Mouse (Mus musculus): ENCODE measurements around the gene Mrc2. TPM values are rescaled to one million over a fixed set of nuclear protein-coding genes. Genes with fewer than 3 reads are reported as not detected.

The Mrc2 gene
- polyA plus RNA-seq, 1 experiment from 2014 or later: 2.8 TPM

DNA sequence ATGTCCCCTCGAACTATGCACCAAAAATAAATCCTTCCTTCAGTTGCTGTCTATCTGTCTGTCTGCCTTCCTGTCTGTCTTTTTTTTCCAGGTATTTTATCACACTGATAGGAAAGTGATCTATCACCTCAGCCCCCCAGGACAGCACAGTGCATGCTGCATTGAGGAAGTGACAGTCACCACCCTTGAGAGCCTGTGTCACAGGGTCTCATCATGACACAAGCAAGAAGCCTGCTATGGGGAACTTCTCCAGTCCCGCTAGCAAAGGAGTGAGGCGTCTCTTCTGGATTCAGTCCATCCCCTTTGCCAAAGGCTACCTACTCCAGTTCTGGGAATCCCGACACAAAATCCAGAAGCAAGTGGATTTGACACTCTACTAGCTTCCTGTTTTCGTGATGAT lies 76.4 kb downstream of the Mrc2 start:
- H3K36me3 ChIP-seq: no peaks in the 10 kb centered on the region
- H3K9me3 ChIP-seq (replicated peaks): no peaks in the 10 kb centered on the region
- no peak overlapping the region for H3K9ac ChIP-seq
- H3K27ac ChIP-seq: peak overlapping the region; percentile 36
- H3K4me2 ChIP-seq: no peak overlapping the region
- WGBS (ENCODE audit: insufficient replicate concordance): 48% methylated on average over 5 of the region's 5 CpGs
- ATAC-seq: no peak
- H3K4me3 ChIP-seq: no peak overlapping the region
- peaks cover 15% of the 10 kb centered on the region for H3K27me3 ChIP-seq (replicated peaks)
- peaks cover 75% of the 10 kb centered on the region for H3K4me1 ChIP-seq

DNA sequence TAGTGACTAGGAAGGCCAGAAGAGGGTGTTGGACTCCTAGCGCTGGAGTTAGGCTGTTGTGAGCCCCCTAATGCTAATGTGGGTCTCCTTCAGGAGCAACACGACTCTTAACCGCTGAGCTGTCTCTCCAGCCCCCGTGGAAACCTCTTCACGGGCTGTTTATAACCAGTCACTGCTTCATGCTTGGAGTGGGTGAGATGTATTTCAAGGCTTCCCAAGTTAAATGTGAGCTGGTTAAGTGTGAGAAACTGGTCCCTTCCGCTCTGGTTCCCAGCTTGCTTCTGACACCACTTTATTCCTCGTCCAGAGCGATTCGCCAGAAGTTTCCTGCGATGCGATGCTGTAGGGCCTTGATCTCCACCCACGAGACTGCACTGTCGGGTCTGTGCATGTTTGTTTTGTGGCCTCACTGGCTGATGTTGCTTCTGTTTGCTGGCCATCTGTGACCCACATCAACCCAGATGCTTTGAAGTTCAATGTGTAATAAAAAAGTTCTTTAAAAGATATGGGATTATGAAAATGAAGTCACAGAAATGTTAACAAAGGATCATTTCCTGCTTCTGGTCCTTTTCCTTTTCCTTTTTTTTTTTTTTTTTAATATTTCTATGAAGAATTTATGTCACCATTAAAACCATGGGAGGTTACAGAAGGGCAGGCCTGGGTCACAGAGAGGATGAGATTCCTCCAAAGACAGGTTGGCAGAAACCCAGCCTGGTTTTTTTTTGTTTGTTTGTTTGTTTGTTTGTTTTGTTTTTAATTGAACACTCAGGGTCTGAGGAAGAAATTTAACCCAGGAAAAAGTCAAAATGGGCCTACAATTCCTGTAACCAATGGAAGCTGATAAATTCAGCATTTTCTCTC lies 77.3 kb downstream of the Mrc2 start:
- no peaks in the 10 kb centered on the region for H3K9me3 ChIP-seq (replicated peaks)
- peaks cover 75% of the 10 kb centered on the region for H3K4me1 ChIP-seq
- no peak overlapping the region for H3K9ac ChIP-seq
- H3K36me3 ChIP-seq: no peaks in the 10 kb centered on the region
- H3K4me2 ChIP-seq: no peak overlapping the region
- no peak for ATAC-seq
- no peak overlapping the region for H3K4me3 ChIP-seq
- 0 out of 2 replicates have a peak, but pooled peaks cover 6% of the 10 kb centered on the region for H3K27me3 ChIP-seq (replicated peaks)
- WGBS (ENCODE audit: insufficient replicate concordance): 89% methylated on average over 13 of the region's 13 CpGs
- no peak overlapping the region for H3K27ac ChIP-seq

DNA sequence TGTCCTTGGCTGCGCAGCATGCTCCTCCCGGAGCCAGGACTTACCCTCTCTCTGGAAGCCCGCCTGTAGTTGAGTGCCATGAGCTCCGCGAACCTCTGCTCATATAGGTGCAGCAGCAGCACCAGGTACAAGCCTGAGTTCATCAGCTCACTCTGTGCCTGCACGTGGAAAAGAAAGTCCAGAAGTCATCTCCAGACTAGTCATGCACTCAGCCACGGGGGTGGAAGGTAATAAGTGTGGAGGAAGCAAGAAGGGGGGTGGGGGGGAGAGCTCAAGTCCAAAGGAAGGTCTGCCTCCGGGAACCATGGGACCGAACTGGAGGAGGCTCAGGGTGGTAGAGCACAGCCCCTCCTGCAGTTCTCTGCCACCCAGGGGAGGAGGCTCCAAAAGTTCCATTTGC lies 79.4 kb downstream of the Mrc2 start:
- Histone ChIP-seq H3K9ac (no peak overlapping the region), H3K27ac (no peak overlapping the region), H3K27me3 (replicated peaks) (0 out of 2 replicates have a peak, but pooled peaks cover 4% of the 10 kb centered on the region), H3K36me3 (no peaks in the 10 kb centered on the region), H3K9me3 (replicated peaks) (no peaks in the 10 kb centered on the region), H3K4me1 (peaks cover 66% of the 10 kb centered on the region), H3K4me3 (no peak overlapping the region), H3K4me2 (no peak overlapping the region)
- no peak for ATAC-seq
- WGBS (ENCODE audit: insufficient replicate concordance): 78% methylated on average over 9 of the region's 9 CpGs

DNA sequence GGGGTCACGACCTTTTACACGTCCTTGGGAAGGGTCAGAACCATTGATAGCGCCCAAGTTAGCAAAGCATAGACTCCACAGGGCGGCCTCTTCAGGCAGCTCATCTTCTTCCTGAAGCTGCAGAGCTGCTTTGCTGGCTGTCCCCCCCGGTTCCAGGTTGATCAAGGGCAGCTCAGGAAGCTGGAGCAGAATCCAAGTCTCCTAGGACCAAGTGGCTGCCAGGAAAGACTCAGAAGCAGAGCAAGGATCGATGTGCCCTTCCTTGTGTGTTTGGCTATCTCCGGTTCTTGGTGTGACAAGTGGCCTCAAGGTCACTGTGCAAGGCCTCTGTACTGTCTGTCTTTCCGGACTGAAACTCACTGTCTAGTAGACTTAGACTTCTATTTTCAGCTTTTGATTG lies 81.4 kb downstream of the Mrc2 start:
- Histone ChIP-seq H3K4me1 (peaks cover 45% of the 10 kb centered on the region), H3K9ac (no peak overlapping the region), H3K27ac (peak overlapping the region; percentile 70), H3K9me3 (replicated peaks) (no peaks in the 10 kb centered on the region), H3K36me3 (no peaks in the 10 kb centered on the region), H3K4me3 (no peak overlapping the region), H3K4me2 (peak overlapping the region; percentile 37; the same call in 1 of the 2 replicates), H3K27me3 (replicated peaks) (0 out of 2 replicates have a peak, but pooled peaks cover 4% of the 10 kb centered on the region)
- ATAC-seq: no peak
- WGBS (ENCODE audit: insufficient replicate concordance): 59% methylated on average over 8 of the region's 8 CpGs

DNA sequence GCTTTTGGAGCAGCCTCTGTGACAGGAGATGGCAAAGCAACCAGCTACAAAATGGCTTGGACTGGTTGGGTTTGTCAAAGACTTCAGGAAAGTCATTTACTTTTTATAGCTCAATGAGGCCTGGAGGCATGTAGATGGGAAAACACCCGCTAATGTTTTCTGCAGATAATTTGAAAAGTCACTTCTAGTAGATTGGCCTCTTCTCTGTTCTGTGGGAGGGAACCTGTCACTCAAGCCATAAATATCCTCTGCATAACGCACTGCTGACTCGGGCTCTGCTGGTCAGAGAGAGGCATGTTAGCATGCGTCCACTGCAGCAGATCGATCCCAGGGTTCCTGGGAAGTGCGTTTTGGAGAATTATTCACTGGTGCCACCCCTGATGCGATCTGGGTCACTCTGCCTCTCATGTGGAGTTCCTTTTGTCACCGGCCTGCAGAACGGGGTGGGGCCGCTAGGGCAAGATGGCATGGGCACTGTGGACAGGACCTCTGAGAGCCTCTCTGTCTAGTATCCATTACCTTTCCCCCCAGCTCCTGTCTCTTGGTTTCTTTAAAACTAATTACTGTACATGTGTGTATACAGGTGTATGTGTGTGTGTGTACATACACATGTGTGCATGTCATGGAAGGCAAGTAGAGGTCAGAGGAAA lies 82.2 kb downstream of the Mrc2 start:
- H3K27me3 ChIP-seq (replicated peaks): 0 out of 2 replicates have a peak, but pooled peaks cover 4% of the 10 kb centered on the region
- peak overlapping the region; percentile 70 for H3K27ac ChIP-seq
- WGBS (ENCODE audit: insufficient replicate concordance): 51% methylated on average over 10 of the region's 10 CpGs
- H3K4me2 ChIP-seq: peak overlapping the region; percentile 37
- H3K9me3 ChIP-seq (replicated peaks): no peaks in the 10 kb centered on the region
- ATAC-seq: peak; percentile 78
- no peak overlapping the region for H3K4me3 ChIP-seq
- no peaks in the 10 kb centered on the region for H3K36me3 ChIP-seq
- peaks cover 40% of the 10 kb centered on the region for H3K4me1 ChIP-seq
- H3K9ac ChIP-seq: 0 out of 2 replicates have a peak overlapping the region, but pooled peaks have one; percentile 25

DNA sequence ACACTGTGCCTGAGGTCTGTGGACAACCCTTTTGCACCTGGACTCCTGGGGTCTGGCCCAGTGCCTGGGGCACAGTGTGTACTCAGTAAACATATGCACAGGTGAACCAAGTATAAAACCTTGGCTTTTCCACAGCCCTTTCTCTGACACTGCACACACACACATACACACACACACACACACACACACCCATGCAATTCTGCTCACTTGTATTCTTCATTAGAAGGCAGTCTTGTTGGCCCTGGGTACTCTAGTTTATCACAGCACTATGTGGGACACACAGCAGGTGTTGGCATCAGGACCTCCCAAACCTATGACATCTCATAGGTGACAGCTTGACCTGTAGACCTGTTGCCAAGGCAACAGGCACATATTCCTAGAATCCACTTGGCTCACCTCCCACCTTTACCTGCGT lies 83.4 kb downstream of the Mrc2 start:
- H3K4me2 ChIP-seq: no peak overlapping the region
- H3K27ac ChIP-seq: no peak overlapping the region
- H3K9me3 ChIP-seq (replicated peaks): no peaks in the 10 kb centered on the region
- H3K27me3 ChIP-seq (replicated peaks): 0 out of 2 replicates have a peak, but pooled peaks cover 4% of the 10 kb centered on the region
- peaks cover 39% of the 10 kb centered on the region for H3K4me1 ChIP-seq
- 69% methylated on average over 1 of the region's 1 CpGs for WGBS (ENCODE audit: insufficient replicate concordance)
- H3K9ac ChIP-seq: no peak overlapping the region
- H3K36me3 ChIP-seq: no peaks in the 10 kb centered on the region
- no peak overlapping the region for H3K4me3 ChIP-seq
- ATAC-seq: no peak

DNA sequence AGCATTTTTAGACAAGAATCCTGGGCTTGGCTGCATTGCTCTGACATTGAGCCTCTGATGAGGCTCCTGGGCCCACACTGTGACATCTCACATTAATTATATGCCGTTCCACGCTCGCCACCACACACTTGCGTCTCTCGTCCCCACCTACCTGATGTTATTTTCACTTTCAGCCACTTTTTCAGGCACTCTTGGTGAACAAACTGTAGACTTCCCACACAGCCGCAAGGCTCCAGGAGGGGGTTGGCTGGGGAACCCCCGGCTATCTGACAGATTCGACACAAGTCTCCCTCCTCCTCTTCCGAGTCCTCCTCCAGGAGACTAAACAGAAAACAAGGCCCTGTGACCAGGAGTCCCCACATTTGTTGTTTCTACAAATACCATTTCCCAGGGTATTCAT lies 92.8 kb downstream of the Mrc2 start:
- no peak for ATAC-seq
- no peaks in the 10 kb centered on the region; the same call in 1 of the 2 replicates for H3K27me3 ChIP-seq (replicated peaks)
- H3K4me2 ChIP-seq: no peak overlapping the region
- H3K4me1 ChIP-seq: no peaks in the 10 kb centered on the region
- H3K9me3 ChIP-seq (replicated peaks): peaks cover 5% of the 10 kb centered on the region; the same call in 1 of the 2 replicates
- no peak overlapping the region for H3K9ac ChIP-seq
- H3K4me3 ChIP-seq: no peak overlapping the region
- 86% methylated on average over 9 of the region's 9 CpGs for WGBS (ENCODE audit: insufficient replicate concordance)
- no peak overlapping the region for H3K27ac ChIP-seq
- no peaks in the 10 kb centered on the region for H3K36me3 ChIP-seq

DNA sequence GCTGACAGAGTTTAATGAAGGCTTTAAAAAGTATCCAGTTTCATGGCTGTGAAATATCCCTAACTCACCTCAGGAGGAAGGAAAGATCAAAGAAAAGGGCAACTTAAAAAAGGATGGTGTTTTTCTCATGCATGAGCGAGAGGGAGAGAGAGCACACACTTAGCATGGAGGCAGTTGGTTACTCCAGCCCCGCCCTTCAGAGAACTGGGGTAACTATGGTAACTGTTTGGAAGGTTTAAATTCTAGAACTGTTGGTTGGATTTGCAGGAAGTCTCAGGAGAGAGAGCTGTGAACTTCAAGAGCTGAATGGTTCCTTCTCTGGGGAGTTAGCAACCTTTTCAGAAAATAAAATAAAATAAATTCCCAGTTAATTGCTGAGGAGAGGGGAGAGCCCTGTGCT lies 96.2 kb downstream of the Mrc2 start:
- H3K36me3 ChIP-seq: no peaks in the 10 kb centered on the region
- H3K4me3 ChIP-seq: no peak overlapping the region
- H3K27ac ChIP-seq: no peak overlapping the region
- no peaks in the 10 kb centered on the region; the same call in 1 of the 2 replicates for H3K27me3 ChIP-seq (replicated peaks)
- peaks cover 5% of the 10 kb centered on the region; the same call in 1 of the 2 replicates for H3K9me3 ChIP-seq (replicated peaks)
- WGBS (ENCODE audit: insufficient replicate concordance): 46% methylated on average over 2 of the region's 2 CpGs
- H3K9ac ChIP-seq: no peak overlapping the region
- H3K4me1 ChIP-seq: peaks cover 13% of the 10 kb centered on the region
- no peak overlapping the region for H3K4me2 ChIP-seq
- ATAC-seq: no peak

DNA sequence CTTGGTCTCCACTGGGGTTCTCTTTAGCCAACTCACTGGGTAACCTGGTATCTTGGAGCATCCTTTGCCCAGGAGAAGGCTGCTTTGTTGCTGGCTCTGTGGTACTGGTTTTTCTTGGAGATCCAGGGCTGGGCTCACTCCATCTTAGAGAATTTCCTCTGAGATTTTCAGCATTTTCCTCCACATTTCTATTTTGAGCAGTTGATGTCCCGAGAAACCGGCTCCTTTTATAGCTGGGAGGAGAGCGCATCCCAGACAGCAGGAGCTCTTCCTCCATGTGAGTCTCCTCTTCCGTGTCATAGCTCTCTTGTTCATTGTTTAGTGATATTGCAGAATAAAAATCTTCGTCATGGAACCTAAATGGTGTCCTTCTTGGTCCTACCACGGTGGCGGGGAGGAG lies 97.8 kb downstream of the Mrc2 start:
- ATAC-seq: no peak
- H3K36me3 ChIP-seq: no peaks in the 10 kb centered on the region
- H3K27me3 ChIP-seq (replicated peaks): no peaks in the 10 kb centered on the region; the same call in 1 of the 2 replicates
- H3K27ac ChIP-seq: no peak overlapping the region
- H3K4me2 ChIP-seq: no peak overlapping the region
- peaks cover 13% of the 10 kb centered on the region for H3K4me1 ChIP-seq
- 73% methylated on average over 7 of the region's 7 CpGs for WGBS (ENCODE audit: insufficient replicate concordance)
- H3K9ac ChIP-seq: no peak overlapping the region
- H3K9me3 ChIP-seq (replicated peaks): no peaks in the 10 kb centered on the region
- no peak overlapping the region for H3K4me3 ChIP-seq

Other genes with a start within 250 kb of the Mrc2 start
- 0.24 TPM in 1 of 2 replicates, not detected in the other for gene Efcab3, start 229.1 kb upstream of the Mrc2 start, polyA plus RNA-seq (2016; fragmentation: Nextera tagmentation; extraction: Ambion mirVana)
- gene Mettl2, start 166.2 kb upstream of the Mrc2 start, polyA plus RNA-seq (2016; fragmentation: Nextera tagmentation; extraction: Ambion mirVana): 34.3 and 35.1 TPM in 2 replicates
- not detected in 2 replicates for gene Gm10842, start 145.8 kb upstream of the Mrc2 start, polyA plus RNA-seq (2016; fragmentation: Nextera tagmentation; extraction: Ambion mirVana)
- gene Tlk2, start 113.8 kb upstream of the Mrc2 start, polyA plus RNA-seq (2016; fragmentation: Nextera tagmentation; extraction: Ambion mirVana): 15.9 and 16.0 TPM in 2 replicates
- gene March10, start 164.1 kb downstream of the Mrc2 start, polyA plus RNA-seq (2016; fragmentation: Nextera tagmentation; extraction: Ambion mirVana): not detected in 2 replicates

Data from liver, embryonic 12.5 days (tissue).